Mouse (Mus musculus) heart, postnatal 25 days (tissue): Measurements from ENCODE around the gene Pcid2. TPM values are rescaled to one million over a fixed set of nuclear protein-coding genes. Genes with fewer than 3 reads are reported as not detected.
"Not testable (repeated sequence)": the region's sequence is repeated elsewhere in the genome, so short reads cannot be mapped to it uniquely, and the experiment has no call there.

Experiments
- DNase-seq: peaks from one replicate; pipeline ENCODE4 v3.0.0; 2022; ENCODE audit warnings: low spot score
- intact Hi-C: fragments of 180-260 bp; cut with DNase I; formaldehyde crosslinking; loops from one replicate; pipeline ENCODE4 v1.15.1; 2025
- total RNA-seq, 2 experiments: library from RNA; stranded (reverse); gene quantifications; 2 replicates each; pipeline ENCODE4 v1.2.3; 2021

The Pcid2 gene
- 10 to 100 TPM in 1 of 2 experiments, 1 to 10 TPM in 1; 8.8 to 10.3 TPM for total RNA-seq

- intact Hi-C loops = loop anchor here (5.0 to 10.0 kb wide), 2 partner anchors 52 to 210 kb away; partner anchors contain the start of gene Lamp1
- DNase-seq = peak; percentile 92
Measured at GRCm38 (mm10) chr8:13105087-13105881, at the start of gene Pcid2, which contains the start of gene Cul4a. TSS of gene Pcid2 (minus strand) at chr8:13105459. TSS of gene Cul4a (plus strand) at chr8:13105621.

GRCm38 (mm10) chr8:13154099-13154498 is 48.8 kb upstream of the Pcid2 start:
- intact Hi-C loops = no loop called here
- DNase-seq = no peak

- DNase-seq = no peak
- intact Hi-C loops = no loop called here
Measured at GRCm38 (mm10) chr8:13150929-13151328, 45.7 kb upstream of the Pcid2 start.

GRCm38 (mm10) chr8:13149866-13150265 is 44.6 kb upstream of the Pcid2 start:
- intact Hi-C loops = no loop called here

GRCm38 (mm10) chr8:13149287-13149686 is 44.0 kb upstream of the Pcid2 start:
- intact Hi-C loops = no loop called here
- no peak for DNase-seq

More at GRCm38 (mm10) chr8:13149866-13150265, 44.6 kb upstream of the Pcid2 start:
- DNase-seq = no peak

GRCm38 (mm10) chr8:13148476-13148875 is 43.2 kb upstream of the Pcid2 start:
- intact Hi-C loops = no loop called here
- no peak for DNase-seq

GRCm38 (mm10) chr8:13141681-13142080 is 36.4 kb upstream of the Pcid2 start:
- intact Hi-C loops = no loop called here

GRCm38 (mm10) chr8:13139641-13140182 is 34.5 kb upstream of the Pcid2 start:
- DNase-seq = no peak
- intact Hi-C loops = no loop called here

More at GRCm38 (mm10) chr8:13141681-13142080, 36.4 kb upstream of the Pcid2 start:
- DNase-seq = no peak

- not testable (repeated sequence) for DNase-seq
- intact Hi-C loops = loop anchor here (5.0 kb wide), 1 partner anchor 75 kb away; no protein-coding TSS in a partner anchor
Measured at GRCm38 (mm10) chr8:13132220-13132619, 27.0 kb upstream of the Pcid2 start.

GRCm38 (mm10) chr8:13124897-13125296 is 19.6 kb upstream of the Pcid2 start:
- no peak for DNase-seq
- intact Hi-C loops = no loop called here

- intact Hi-C loops = no loop called here
- no peak for DNase-seq
Measured at GRCm38 (mm10) chr8:13122887-13123421, 17.7 kb upstream of the Pcid2 start.

GRCm38 (mm10) chr8:13120882-13121665 is 15.8 kb upstream of the Pcid2 start:
- intact Hi-C loops = no loop called here
- no peak for DNase-seq

GRCm38 (mm10) chr8:13118516-13118915 is 13.3 kb upstream of the Pcid2 start:
- intact Hi-C loops = no loop called here
- DNase-seq = no peak

GRCm38 (mm10) chr8:13117096-13117495 is 11.8 kb upstream of the Pcid2 start:
- intact Hi-C loops = no loop called here
- DNase-seq = no peak

GRCm38 (mm10) chr8:13113232-13113631 is 8.0 kb upstream of the Pcid2 start:
- intact Hi-C loops = no loop called here
- no peak for DNase-seq

GRCm38 (mm10) chr8:13111917-13112316 is 6.7 kb upstream of the Pcid2 start:
- intact Hi-C loops = no loop called here
- DNase-seq = no peak

- no peak for DNase-seq
- intact Hi-C loops = loop anchor here (5.0 to 10.0 kb wide), 2 partner anchors 48 to 215 kb away; partner anchors contain the start of gene Lamp1
Measured at GRCm38 (mm10) chr8:13109416-13109960, 4.2 kb upstream of the Pcid2 start.

- no peak for DNase-seq
Measured at GRCm38 (mm10) chr8:13108967-13109366, 3.7 kb upstream of the Pcid2 start.

GRCm38 (mm10) chr8:13107990-13108638 is 2.9 kb upstream of the Pcid2 start:
- DNase-seq = no peak
- intact Hi-C loops = loop anchor here (5.0 to 10.0 kb wide), 2 partner anchors 49 to 213 kb away; partner anchors contain the start of gene Lamp1

More at GRCm38 (mm10) chr8:13108967-13109366, 3.7 kb upstream of the Pcid2 start:
- intact Hi-C loops = loop anchor here (5.0 to 10.0 kb wide), 2 partner anchors 48 to 214 kb away; partner anchors contain the start of gene Lamp1
